Mouse (Mus musculus) CH12.LX (cell line): ENCODE measurements around the gene Ddx6. TPM values are rescaled to one million over a fixed set of nuclear protein-coding genes. Genes with fewer than 3 reads are reported as not detected.
A peak's percentile ranks its signal among the peaks of the same experiment; 100 is the strongest.

Experiments used
- DNase-seq: peaks from one replicate; pipeline ENCODE4 v3.0.0-alpha.2; 2013; ENCODE audit errors: extremely low read depth
- H3K27ac ChIP-seq: 2 replicates; pipeline ENCODE4 v1.5.1; 2012; ENCODE audit warnings: low read depth, mild to moderate bottlenecking, control low read depth, moderate library complexity; ENCODE audit not compliant: insufficient read depth
- H3K27me3 ChIP-seq: replicated peaks from 2 replicates; pipeline ENCODE3; 2012; ENCODE audit warnings: inconsistent platforms
- H3K36me3 ChIP-seq, 2 experiments: replicated peaks in 1 of 2; 2 replicates each; pipeline versions ENCODE3 to v1.6.1; 2012; ENCODE audit warnings: inconsistent platforms in 1 of 2, low read length in 1 of 2, mild to moderate bottlenecking in 1 of 2, mixed read lengths in 1 of 2, moderate library complexity in 1 of 2; ENCODE audit not compliant: control insufficient read depth in 1 of 2, insufficient read depth in 1 of 2
- H3K4me1 ChIP-seq, 2 experiments: 2 replicates each; pipeline ENCODE4 v1.6.1; 2012; ENCODE audit warnings: inconsistent platforms in 1 of 2, moderate library complexity in 1 of 2; ENCODE audit not compliant: insufficient read depth in 2 of 2, control insufficient read depth in 1 of 2
- H3K4me2 ChIP-seq: 2 replicates; pipeline ENCODE4 v1.6.1; 2012; ENCODE audit warnings: low read depth, mild to moderate bottlenecking, control low read depth; ENCODE audit not compliant: poor library complexity, insufficient read depth, severe bottlenecking
- H3K4me3 ChIP-seq, 3 experiments: fragments of 150-350 bp in 1 of 3; sonication (generic) in 1 of 3; replicated peaks in 1 of 3; 2 replicates each; pipeline versions ENCODE3 to v1.5.1; 2011 to 2012; ENCODE audit warnings: low read depth in 2 of 3, low read length in 2 of 3, mild to moderate bottlenecking in 2 of 3, moderate library complexity in 2 of 3, control low read depth in 1 of 3, improper control_type of control experiment in 1 of 3, inconsistent platforms in 1 of 3, mixed read lengths in 1 of 3; ENCODE audit not compliant: poor library complexity in 1 of 3
- H3K79me2 ChIP-seq: replicated peaks from 2 replicates; pipeline ENCODE4 v1.6.1; 2012; ENCODE audit warnings: mild to moderate bottlenecking, moderate library complexity; ENCODE audit not compliant: control insufficient read depth, poor library complexity, insufficient read depth, severe bottlenecking; ENCODE audit errors: extremely low read depth
- H3K9ac ChIP-seq: 2 replicates; pipeline ENCODE4 v1.6.1; 2012; ENCODE audit warnings: low read depth, mild to moderate bottlenecking, control low read depth, moderate library complexity; ENCODE audit not compliant: insufficient read depth
- H3K9me3 ChIP-seq: replicated peaks from 2 replicates; pipeline ENCODE3; 2012; ENCODE audit warnings: low read length, inconsistent platforms, mixed read lengths
- CHD2 ChIP-seq: IDR thresholded peaks from 2 replicates; pipeline ENCODE4 v1.6.1; 2011; ENCODE audit warnings: low read length, improper control_type of control experiment
- ELF1 ChIP-seq: IDR thresholded peaks from 2 replicates; pipeline ENCODE4 v1.6.1; 2014; ENCODE audit warnings: low read depth, mild to moderate bottlenecking, inconsistent platforms, low read length, improper control_type of control experiment
- ETS1 ChIP-seq: conservative IDR thresholded peaks from 2 replicates; pipeline ENCODE4 v1.6.1; 2012; ENCODE audit warnings: low read depth, mild to moderate bottlenecking, inconsistent platforms, low read length, improper control_type of control experiment, moderate library complexity
- JUN ChIP-seq: IDR thresholded peaks from 2 replicates; pipeline ENCODE4 v1.6.1; 2011; ENCODE audit warnings: low read depth, mild to moderate bottlenecking, low read length, improper control_type of control experiment, moderate library complexity; ENCODE audit not compliant: insufficient read depth
- JUND ChIP-seq: conservative IDR thresholded peaks from 2 replicates; pipeline ENCODE4 v1.6.1; 2011; ENCODE audit warnings: low read depth, low read length, improper control_type of control experiment
- KAT2A ChIP-seq: IDR thresholded peaks from 2 replicates; pipeline ENCODE4 v1.6.1; 2012; ENCODE audit warnings: low read length, improper control_type of control experiment, inconsistent platforms; ENCODE audit not compliant: insufficient replicate concordance
- MAZ ChIP-seq: IDR thresholded peaks from 2 replicates; pipeline ENCODE4 v1.6.1; 2012; ENCODE audit warnings: low read depth, mild to moderate bottlenecking, inconsistent platforms, low read length, improper control_type of control experiment, moderate library complexity
- MXI1 ChIP-seq: IDR thresholded peaks from 2 replicates; pipeline ENCODE4 v1.6.1; 2011; ENCODE audit warnings: mild to moderate bottlenecking, low read depth, low read length, improper control_type of control experiment
- MYC ChIP-seq: IDR thresholded peaks from 2 replicates; pipeline ENCODE4 v1.6.1; 2011; ENCODE audit warnings: low read depth, mild to moderate bottlenecking, improper control_type of control experiment, low read length
- PAX5 ChIP-seq: IDR thresholded peaks from 2 replicates; pipeline ENCODE4 v1.6.1; 2012; ENCODE audit warnings: low read length, inconsistent platforms, mixed read lengths
- POLR2A ChIP-seq: IDR thresholded peaks from 2 replicates; pipeline ENCODE4 v1.6.1; 2011; ENCODE audit warnings: low read depth, mild to moderate bottlenecking, improper control_type of control experiment, low read length
- POLR2AphosphoS2 ChIP-seq: IDR thresholded peaks from 2 replicates; pipeline ENCODE4 v1.6.1; 2011; ENCODE audit warnings: low read depth, low read length, improper control_type of control experiment
- TBP ChIP-seq: conservative IDR thresholded peaks from 2 replicates; pipeline ENCODE4 v1.6.1; 2011; ENCODE audit warnings: low read depth, low read length, improper control_type of control experiment
- TCF12 ChIP-seq: IDR thresholded peaks from 2 replicates; pipeline ENCODE4 v1.6.1; 2014; ENCODE audit warnings: low read depth, mild to moderate bottlenecking, inconsistent platforms, low read length, improper control_type of control experiment
- USF1 ChIP-seq: IDR thresholded peaks from 2 replicates; pipeline ENCODE4 v1.6.1; 2014; ENCODE audit warnings: low read depth, mild to moderate bottlenecking, inconsistent platforms, low read length, improper control_type of control experiment
- USF2 ChIP-seq: conservative IDR thresholded peaks from 2 replicates; pipeline ENCODE4 v1.6.1; 2011; ENCODE audit warnings: low read depth, low read length, improper control_type of control experiment
- ZNF384 ChIP-seq: IDR thresholded peaks from 2 replicates; pipeline ENCODE4 v1.6.1; 2012; ENCODE audit warnings: low read depth, low read length, improper control_type of control experiment, inconsistent platforms
- dilution Hi-C: fragments of 300-500 bp; cut with MboI; formaldehyde crosslinking; loops from 2 replicates; pipeline ENCODE4 v1.14.3; 2020; ENCODE audit warnings: low sequenced_read_pairs; ENCODE audit not compliant: extremely low pct_unique_long_range_greater_than_20kb, extremely low pct_ligation_motif_present
- in situ Hi-C: fragments of 300-500 bp; cut with MboI; formaldehyde crosslinking; loops from 3 replicates; pipeline ENCODE4 v1.14.3; 2019; ENCODE audit warnings: low sequenced_read_pairs, low pct_ligation_motif_present, low pct_unique_long_range_greater_than_20kb, mixed read lengths
- polyA plus RNA-seq: library from polyadenylated mRNA; unstranded; fragments of >175 nt; gene quantifications from 2 replicates; pipeline ENCODE4 v1.2.1, GENCODE M21; 2012; ENCODE audit warnings: low read depth; ENCODE audit not compliant: insufficient read length
- total RNA-seq, 2 experiments: library from RNA; depleted of rRNA; stranded (reverse); fragments of 300-350 nt in 1 of 2; fragments of >200 nt in 1 of 2; gene quantifications; 2 replicates each; pipeline ENCODE4 v1.2.3; 2012 to 2014

Ddx6 gene
- total and polyA plus RNA-seq, 3 experiments, result 41.5 to 81.2 (median 71.4) TPM

DNA sequence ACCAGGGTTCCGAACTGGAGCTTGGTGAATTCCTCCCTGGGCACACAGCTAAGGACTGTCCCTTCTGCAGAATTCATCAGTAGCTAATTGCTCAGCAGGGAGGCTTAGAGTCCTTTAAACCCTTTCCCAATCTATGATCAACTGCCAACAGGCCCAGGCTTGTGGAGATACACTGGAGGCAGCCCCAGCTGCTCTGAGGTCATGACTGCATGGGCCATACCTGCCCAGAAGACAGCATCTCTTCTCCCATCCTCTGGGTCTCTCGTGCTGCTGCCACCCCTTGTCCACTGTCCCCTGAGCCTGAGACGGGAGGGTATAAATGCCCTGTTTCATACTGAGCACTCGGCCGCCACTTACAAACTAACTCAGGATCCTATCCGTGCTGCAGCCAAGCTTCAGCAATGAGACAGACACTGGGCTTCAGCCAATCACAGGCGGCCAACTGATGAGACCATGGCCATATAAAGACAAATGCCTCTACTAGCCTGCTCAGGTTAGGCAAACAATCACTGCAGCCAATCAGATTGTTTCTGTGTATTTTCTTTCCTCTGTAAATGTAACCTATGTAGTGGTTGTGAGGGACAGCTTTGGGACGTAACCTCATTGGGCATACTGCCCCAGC, 17.9 kb upstream of the Ddx6 start:
- no peak for TF ChIP-seq JUN
- no peak for TF ChIP-seq ZNF384
- no peak for TF ChIP-seq POLR2A
- no peak for TF ChIP-seq PAX5
- no peak for TF ChIP-seq USF1
- no peak for TF ChIP-seq KAT2A
- no peak for TF ChIP-seq MYC
- no peak for TF ChIP-seq TCF12
- TF ChIP-seq POLR2AphosphoS2, result no peak
- no peak for TF ChIP-seq ELF1
- TF ChIP-seq MXI1, result no peak
- TF ChIP-seq CHD2, result no peak
- no peak for TF ChIP-seq USF2
- TF ChIP-seq MAZ, result no peak
- TF ChIP-seq TBP, result no peak
- dilution Hi-C loops, result no loop called here

DNA sequence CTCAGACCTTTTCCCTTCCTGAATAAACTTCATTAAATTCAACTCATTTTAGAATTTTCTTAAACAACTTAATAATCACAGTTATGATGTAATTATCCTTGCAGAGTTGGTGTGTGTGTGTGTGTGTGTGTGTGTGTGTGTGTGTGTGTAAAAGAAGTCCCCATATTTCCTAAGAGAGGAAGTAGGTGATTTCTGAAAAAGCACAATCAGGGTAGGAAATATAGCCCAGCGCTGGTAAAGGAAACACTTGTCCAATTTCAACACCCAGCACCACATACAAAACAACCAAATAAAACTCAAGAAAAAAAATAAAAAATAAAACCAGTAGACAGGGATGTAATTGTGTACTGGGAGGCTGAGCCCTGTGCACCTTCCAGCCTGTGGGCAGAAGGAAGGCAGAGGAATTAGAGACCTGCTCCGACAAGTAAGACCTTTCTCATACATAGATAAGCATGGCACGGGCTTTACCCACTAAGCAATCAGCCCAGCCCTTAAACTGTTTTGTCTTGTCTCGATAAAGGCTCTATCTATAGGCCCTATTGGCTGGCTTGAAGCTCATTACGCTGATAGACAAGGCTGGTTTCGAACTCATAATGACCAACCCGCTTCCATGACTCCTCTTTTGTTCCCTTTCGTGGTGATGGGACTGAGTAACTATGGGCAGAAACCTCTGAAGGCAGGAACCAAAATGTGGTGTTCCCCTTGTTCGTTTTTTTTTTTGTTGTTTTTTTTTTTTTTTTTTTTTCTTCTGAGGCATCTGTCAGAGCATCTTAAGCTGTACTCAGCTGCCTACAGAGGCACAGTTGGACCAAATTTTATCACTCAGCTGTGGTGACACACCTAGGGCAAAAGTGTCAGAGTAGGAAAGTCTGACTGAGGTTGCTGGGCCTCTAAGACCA, 17.2 kb upstream of the Ddx6 start:
- peaks cover 12% of the 10 kb centered on the region for H3K9me3 ChIP-seq
- H3K4me2 ChIP-seq, result no peak overlapping the region
- TF ChIP-seq ETS1 (peak; percentile 10; the same call in 1 of the 2 replicates), ZNF384 (peak; percentile 80), KAT2A (no peak), MYC (no peak), JUND (no peak)
- H3K79me2 ChIP-seq, result no peaks in the 10 kb centered on the region
- no peaks in the 10 kb centered on the region for H3K27me3 ChIP-seq
- in situ Hi-C loops, result no loop called here
- H3K36me3 ChIP-seq, result no peaks in the 10 kb centered on the region
- H3K9ac ChIP-seq, result no peak overlapping the region
- DNase-seq, result no peak
- no peak overlapping the region for H3K27ac ChIP-seq
- peaks cover 5 to 24% of the 10 kb centered on the region in 2 experiments for H3K4me1 ChIP-seq
- no peak overlapping the region for H3K4me3 ChIP-seq
- dilution Hi-C loops, result no loop called here

More for the DNA sequence above, 17.9 kb upstream of the Ddx6 start:
- peaks cover 11% of the 10 kb centered on the region for H3K9me3 ChIP-seq
- no peak for DNase-seq
- H3K4me1 ChIP-seq, result peaks cover 12 to 31% of the 10 kb centered on the region in 2 experiments
- no peaks in the 10 kb centered on the region for H3K79me2 ChIP-seq
- H3K4me2 ChIP-seq, result no peak overlapping the region
- H3K27me3 ChIP-seq, result no peaks in the 10 kb centered on the region
- in situ Hi-C loops, result no loop called here
- H3K4me3 ChIP-seq, result peak overlapping the region in 1 of 3 experiments; percentile 7
- H3K36me3 ChIP-seq, result no peaks in the 10 kb centered on the region
- H3K9ac ChIP-seq, result no peak overlapping the region
- H3K27ac ChIP-seq, result no peak overlapping the region
